Mouse (Mus musculus): ENCODE measurements at regions not wholly inside any gene's neighbourhood (a gene's known extent, or its start where the extent isn't known, plus 50 kb on each side); places are given as distances from the start of the nearest gene placed in this dataset.
"Not testable (repeated sequence)": the region's sequence is repeated elsewhere in the genome, so short reads cannot be mapped to it uniquely, and the experiment has no call there.

DNA sequence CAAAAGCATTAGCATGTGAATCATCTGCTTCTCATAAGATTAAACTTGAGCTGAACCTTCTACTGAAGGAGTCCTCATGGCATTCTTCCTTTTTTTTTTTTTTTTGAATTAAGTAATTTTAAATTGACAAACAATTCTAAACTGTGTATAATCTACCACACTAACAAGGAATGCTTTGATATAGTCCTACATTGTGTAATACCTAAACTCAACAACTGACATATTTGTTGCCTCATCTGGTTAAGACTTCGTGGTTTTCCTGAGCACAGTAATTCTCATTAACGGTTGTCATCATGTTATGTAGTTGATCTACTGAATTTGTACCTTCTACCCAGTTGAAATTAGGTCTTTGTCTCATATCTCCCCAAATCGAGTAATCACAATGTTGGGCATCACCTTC is 83.9 kb upstream of the Hcrtr2 start:
- DNase-seq: no peak

DNA sequence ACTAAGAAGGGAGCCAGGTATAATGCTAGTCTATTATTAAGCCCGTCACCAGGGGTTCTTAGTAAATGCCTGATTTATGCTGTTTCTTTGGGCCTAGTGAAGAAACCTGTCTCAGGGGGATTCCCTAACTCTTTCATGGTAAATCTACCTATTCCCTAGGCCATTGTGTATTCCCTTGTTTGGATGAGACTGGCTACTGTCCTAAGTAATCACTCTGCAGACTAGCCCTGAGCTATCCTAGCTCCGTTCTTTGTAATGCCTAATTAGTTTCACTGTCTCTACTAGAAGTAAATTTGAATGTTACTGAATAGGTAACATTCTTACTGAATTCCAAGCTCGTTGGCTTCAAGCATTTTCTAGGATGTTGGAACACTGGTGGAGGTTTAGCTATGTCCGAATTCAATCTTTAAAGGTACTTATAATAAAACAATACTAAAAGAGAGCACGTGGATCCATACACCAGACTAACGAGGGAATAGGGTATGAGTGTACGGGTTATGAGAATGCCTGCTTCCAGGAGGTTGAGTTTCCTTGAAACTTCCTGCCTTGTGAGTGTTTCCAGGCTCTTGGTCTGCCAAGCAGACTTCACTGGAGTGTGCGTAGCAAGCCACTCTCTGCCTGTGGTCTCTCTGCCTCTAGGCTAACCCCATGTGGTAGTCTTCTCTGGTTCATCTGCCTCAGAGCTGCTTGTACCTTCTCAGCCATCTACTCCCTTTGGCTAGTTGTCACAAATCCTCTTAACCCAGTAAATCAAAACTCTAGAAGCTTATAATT is 78.4 kb upstream of the Hcrtr2 start:
- not testable (repeated sequence) for DNase-seq

DNA sequence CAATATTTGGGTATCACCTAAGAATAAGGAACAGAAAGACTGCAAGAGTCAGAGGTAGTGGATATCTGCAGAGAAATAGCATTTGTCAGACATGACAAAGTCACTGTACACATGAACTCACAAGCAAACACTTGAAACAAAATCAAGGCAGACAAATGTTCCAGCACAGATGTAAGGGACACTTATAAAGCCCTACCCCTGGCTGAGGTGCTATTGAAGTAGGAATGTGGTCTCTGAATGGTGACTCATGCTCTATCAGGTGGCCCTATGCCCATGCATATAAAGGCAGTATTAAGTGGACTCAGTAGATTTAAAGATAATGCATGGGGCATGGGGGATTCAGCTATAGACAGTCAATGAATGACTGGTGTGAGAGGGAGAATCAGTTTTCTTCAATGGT is 77.2 kb upstream of the Hcrtr2 start:
- DNase-seq: no peak

DNA sequence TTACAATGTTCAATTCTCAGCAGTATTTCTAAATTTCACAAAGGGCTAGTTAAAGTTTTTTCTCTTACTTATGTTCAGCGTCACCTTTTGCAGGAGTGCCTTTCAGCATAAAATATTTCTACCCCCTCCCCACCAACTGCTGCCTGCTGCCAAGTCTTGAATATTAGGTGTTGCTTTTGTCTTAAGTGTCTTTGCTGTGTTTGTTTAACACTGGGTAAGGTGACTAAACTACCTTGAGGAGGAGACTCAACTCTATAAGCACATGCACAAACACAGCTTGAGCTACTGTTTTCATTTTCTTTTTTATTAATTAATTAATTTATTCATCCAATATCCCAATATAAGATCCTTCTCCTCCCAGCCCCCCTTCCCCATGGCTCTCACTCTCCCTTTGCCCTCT is 70.1 kb upstream of the Hcrtr2 start:
- no peak for DNase-seq

DNA sequence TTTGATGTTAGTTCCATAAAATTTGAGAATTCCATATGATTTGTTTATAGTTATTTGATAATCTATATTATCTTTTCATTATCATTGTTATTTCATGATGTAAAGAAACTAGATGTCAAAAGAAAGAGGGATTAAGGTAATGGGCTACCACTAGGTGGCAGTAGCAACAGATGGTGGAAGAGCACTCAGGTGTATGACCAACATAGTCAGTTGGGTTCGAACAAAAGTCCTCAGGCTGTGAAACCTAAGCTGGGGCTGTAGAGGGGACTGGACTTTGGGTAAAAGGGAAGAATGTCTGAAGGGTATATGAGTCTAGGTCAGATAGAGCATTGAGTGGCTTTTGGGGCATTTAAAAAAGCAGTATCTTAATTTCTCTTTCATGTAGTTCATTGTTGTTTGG is 67.2 kb upstream of the Hcrtr2 start:
- DNase-seq: peak; percentile 6 to 47

All from cerebellum, postnatal 25 days (tissue).